Mouse (Mus musculus) lung, embryonic 14.5 days (tissue): Measurements from ENCODE around the gene 9230104L09Rik. TPM values are rescaled to one million over a fixed set of nuclear protein-coding genes. Genes with fewer than 3 reads are reported as not detected.

ENCODE experiments used
- ATAC-seq: fragments of 200-750 bp; cut with Nextera tagmentation; 2 replicates; pipeline ENCODE4 v1.8.0; 2017; ENCODE audit warnings: mild to moderate bottlenecking, moderate TSS enrichment, moderate library complexity; ENCODE audit not compliant: insufficient read depth
- DNase-seq: peaks from one replicate; pipeline ENCODE4 v3.0.0-alpha.2; 2015
- H3K27ac ChIP-seq: fragments of 300-500 bp; sonication (generic); 2 replicates; pipeline ENCODE4 v1.5.1; 2014; ENCODE audit warnings: low read depth, mild to moderate bottlenecking, moderate library complexity
- H3K27me3 ChIP-seq: fragments of 300-500 bp; sonication (generic); 2 replicates; pipeline ENCODE4 v1.6.1; 2014; ENCODE audit warnings: low read length, control low read depth; ENCODE audit not compliant: insufficient read depth
- H3K36me3 ChIP-seq: fragments of 300-500 bp; sonication (generic); 2 replicates; pipeline ENCODE4 v1.6.1; 2014; ENCODE audit warnings: control low read depth; ENCODE audit not compliant: insufficient read depth
- H3K4me1 ChIP-seq: fragments of 300-500 bp; sonication (generic); 2 replicates; pipeline ENCODE4 v1.6.1; 2014; ENCODE audit warnings: antibody characterized with exemption, control low read depth; ENCODE audit not compliant: insufficient read depth
- H3K4me2 ChIP-seq: fragments of 300-500 bp; sonication (generic); 2 replicates; pipeline ENCODE4 v1.6.1; 2014; ENCODE audit warnings: mild to moderate bottlenecking
- H3K4me3 ChIP-seq: fragments of 300-500 bp; sonication (generic); 2 replicates; pipeline ENCODE4 v1.5.1; 2014; ENCODE audit warnings: low read depth, low read length
- H3K9ac ChIP-seq: fragments of 300-500 bp; sonication (generic); 2 replicates; pipeline ENCODE4 v1.6.1; 2014
- H3K9me3 ChIP-seq: fragments of 300-500 bp; sonication (generic); 2 replicates; pipeline ENCODE4 v1.6.1; 2016; ENCODE audit warnings: low read depth, low read length, control low read depth
- CTCF ChIP-seq: IDR thresholded peaks from 2 replicates; pipeline ENCODE4 v1.5.1; 2016; ENCODE audit warnings: antibody characterized with exemption, low read depth
- WGBS: fragments of 180-500 bp; shearing (Covaris S2); extraction: QIAGEN DNeasy Blood & Tissue Kit; methylation state at CpG from one replicate; pipeline ENCODE4 v1.1.7; 2014; 5-methylcytosine and 5-hydroxymethylcytosine counted together
- polyA plus RNA-seq: library from polyadenylated mRNA; unstranded; fragments of >200 nt; fragmentation: Nextera tagmentation; extraction: Ambion mirVana; gene quantifications from 2 replicates; pipeline ENCODE4 v1.2.1, GENCODE M21; 2014

The 9230104L09Rik gene
- polyA plus RNA-seq, 1 experiment from 2014 or later: not detected

DNA sequence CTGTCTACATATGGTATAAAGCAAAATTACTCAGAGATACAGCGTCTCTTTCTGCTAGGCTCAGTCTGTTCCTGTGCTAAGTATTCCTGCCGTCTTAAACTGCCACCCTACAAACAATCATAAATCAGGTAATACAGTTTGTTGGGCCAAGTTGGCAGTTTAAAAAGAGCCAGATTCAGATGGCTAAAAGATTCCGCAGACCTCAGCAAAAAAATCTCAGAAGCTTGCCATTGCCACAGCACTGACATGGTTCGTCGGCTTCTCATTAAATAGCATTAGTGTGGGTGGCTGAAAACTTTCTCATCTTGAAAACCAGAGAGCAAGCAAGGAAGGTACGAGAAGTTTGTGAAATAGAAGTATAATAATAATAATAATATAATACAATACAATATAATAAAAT, 58.1 kb downstream of the 9230104L09Rik start:
- H3K4me3 ChIP-seq: no peak overlapping the region
- no peaks in the 10 kb centered on the region for H3K4me1 ChIP-seq
- H3K9ac ChIP-seq: no peak overlapping the region
- no peaks in the 10 kb centered on the region for H3K36me3 ChIP-seq
- ATAC-seq (no peak), DNase-seq (no peak)
- TF ChIP-seq CTCF: no peak
- H3K4me2 ChIP-seq: no peak overlapping the region
- no peak overlapping the region for H3K27ac ChIP-seq
- 72% methylated on average over 6 of the region's 6 CpGs for WGBS
- H3K27me3 ChIP-seq: no peaks in the 10 kb centered on the region
- no peaks in the 10 kb centered on the region for H3K9me3 ChIP-seq

DNA sequence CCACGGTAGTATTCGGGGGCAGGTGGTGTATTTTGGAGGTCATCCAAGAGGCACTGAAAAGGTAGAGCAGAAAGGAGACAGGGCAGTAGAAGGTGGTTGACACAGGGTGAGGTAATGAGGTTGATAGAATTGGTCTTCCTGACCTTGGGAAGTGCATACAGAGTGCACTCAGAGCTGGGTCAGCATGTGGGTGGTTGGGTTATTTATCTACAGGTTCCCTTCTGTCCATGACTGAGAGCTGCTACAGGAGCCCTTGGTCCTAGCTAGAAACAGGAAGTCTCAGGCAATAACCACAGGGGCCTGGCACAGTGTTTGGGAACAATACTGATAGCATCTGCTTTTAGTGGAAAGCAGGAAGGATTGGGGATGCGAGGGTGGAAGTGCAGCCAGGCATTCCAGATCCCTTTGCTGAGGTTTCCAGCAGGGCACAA, 63.3 kb downstream of the 9230104L09Rik start:
- no peaks in the 10 kb centered on the region for H3K27me3 ChIP-seq
- no peak overlapping the region for H3K4me2 ChIP-seq
- ATAC-seq: no peak
- no peaks in the 10 kb centered on the region for H3K4me1 ChIP-seq
- H3K36me3 ChIP-seq: no peaks in the 10 kb centered on the region
- TF ChIP-seq CTCF: no peak
- WGBS: 51% methylated on average over 3 of the region's 3 CpGs
- no peak overlapping the region for H3K9ac ChIP-seq
- H3K27ac ChIP-seq: no peak overlapping the region
- no peak for DNase-seq
- no peaks in the 10 kb centered on the region for H3K9me3 ChIP-seq
- H3K4me3 ChIP-seq: no peak overlapping the region

DNA sequence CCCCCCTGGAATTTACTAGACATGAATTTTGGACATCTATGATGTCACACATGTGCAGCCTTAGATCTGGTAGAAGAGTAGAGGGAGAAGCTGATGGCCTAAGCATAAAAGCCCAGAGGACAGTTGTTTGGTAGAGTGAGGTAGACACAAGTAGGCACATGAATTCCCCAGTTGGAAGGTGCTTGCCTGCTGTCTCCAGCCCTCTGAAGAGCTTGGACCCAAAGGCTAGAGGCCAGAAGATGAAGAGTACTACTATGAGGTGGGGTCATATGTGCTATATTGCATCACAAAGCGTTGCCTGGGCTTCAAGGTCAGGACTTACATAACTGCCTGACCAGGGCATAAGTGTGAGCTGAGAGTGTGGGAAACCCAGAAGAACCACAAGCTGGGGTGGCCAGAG, 66.4 kb downstream of the 9230104L09Rik start, which contains the start of gene Cst8:
Gene Cst8, plus strand, starts transcription at position 301 of the 400 bp plus-strand sequence.
- no peak within 1 kb of the TSS for H3K27ac ChIP-seq
- no peak for TF ChIP-seq CTCF
- no peak within 1 kb of the TSS for H3K4me3 ChIP-seq
- H3K9me3 ChIP-seq: no peaks in the 10 kb centered on the region
- no peak for ATAC-seq
- WGBS: 75% methylated on average over 1 of the region's 1 CpGs
- DNase-seq: no peak
- H3K4me1 ChIP-seq: no peaks in the 10 kb centered on the region
- no peak within 1 kb of the TSS for H3K4me2 ChIP-seq
- H3K9ac ChIP-seq: no peak within 1 kb of the TSS
- no peaks in the 10 kb centered on the region for H3K27me3 ChIP-seq
- H3K36me3 ChIP-seq: no peaks in the 10 kb centered on the region

Other genes with a start within 250 kb of the 9230104L09Rik start
- 113 and 115 TPM in 2 replicates for gene Nxt1, start 192.4 kb downstream of the 9230104L09Rik start, polyA plus RNA-seq
- gene Gzf1, start 184.0 kb downstream of the 9230104L09Rik start, polyA plus RNA-seq: 21.3 and 21.4 TPM in 2 replicates
- gene Napb, start 132.6 kb downstream of the 9230104L09Rik start, polyA plus RNA-seq: 2.3 and 2.8 TPM in 2 replicates
- gene Cstl1, start 114.7 kb downstream of the 9230104L09Rik start, polyA plus RNA-seq: not detected in 2 replicates
- not detected in 2 replicates for gene Cst11, start 93.5 kb downstream of the 9230104L09Rik start, polyA plus RNA-seq
- not detected in 2 replicates for gene 8030411F24Rik, start 83.0 kb downstream of the 9230104L09Rik start, polyA plus RNA-seq
- not detected in 2 replicates for gene Cst12, start 75.7 kb downstream of the 9230104L09Rik start, polyA plus RNA-seq
- not detected in 2 replicates for gene Cst8, start 66.3 kb downstream of the 9230104L09Rik start, polyA plus RNA-seq
- not detected in 2 replicates for gene Cst13, start 45.0 kb downstream of the 9230104L09Rik start, polyA plus RNA-seq
- gene Cst9, start 29.9 kb downstream of the 9230104L09Rik start, polyA plus RNA-seq: 0.49 TPM in 1 of 2 replicates, not detected in the other
- 481 and 484 TPM in 2 replicates for gene Cst3, start 10.7 kb upstream of the 9230104L09Rik start, polyA plus RNA-seq
- gene Gm1330, start 138.2 kb upstream of the 9230104L09Rik start, polyA plus RNA-seq: not detected in 2 replicates
- gene Gm10750, start 152.2 kb upstream of the 9230104L09Rik start, polyA plus RNA-seq: not detected in 2 replicates